Mouse (Mus musculus) small intestine, adult 2 months (tissue): ENCODE measurements around the gene Sphk1.

Source experiments
- CTCF ChIP-seq: fragments of 200-500 bp; IDR thresholded peaks from 2 replicates; pipeline ENCODE4 v1.5.1; 2012; ENCODE audit warnings: low read depth, mild to moderate bottlenecking, control low read depth, inconsistent platforms, low read length, moderate library complexity, mixed read lengths; ENCODE audit not compliant: insufficient replicate concordance, insufficient read length; ENCODE audit errors: extremely low read depth
- POLR2A ChIP-seq: fragments of 200-500 bp; IDR thresholded peaks from 2 replicates; pipeline ENCODE4 v1.6.1; 2012; ENCODE audit warnings: low read depth, mild to moderate bottlenecking, control low read depth, inconsistent platforms, low read length, moderate library complexity

- no peak for TF ChIP-seq CTCF
- no peak for TF ChIP-seq POLR2A
These were observed 36.8 kb downstream of the Sphk1 start for GRCm38 (mm10) chr11:116567531-116567930.
